Mouse (Mus musculus) embryonic facial prominence, embryonic 11.5 days (tissue): ENCODE measurements at regions not wholly inside any gene's neighbourhood (a gene's known extent, or its start where the extent isn't known, plus 50 kb on each side); places are given as distances from the start of the nearest gene placed in this dataset.

Experiments
- ATAC-seq: fragments of 200-750 bp; cut with Nextera tagmentation; replicated peaks from 2 replicates; pipeline ENCODE4 v1.8.0; 2017; ENCODE audit warnings: low read depth; ENCODE audit not compliant: insufficient number of reproducible peaks, low FRiP score, low TSS enrichment
- DNase-seq: peaks from one replicate; pipeline ENCODE4 v3.0.0-alpha.2; 2015; ENCODE audit warnings: low spot score
- H3K27ac ChIP-seq: fragments of 300-500 bp; sonication (generic); replicated peaks from 2 replicates; pipeline ENCODE4 v1.5.1; 2014; ENCODE audit warnings: mild to moderate bottlenecking, low read depth, low read length, control low read depth
- H3K27me3 ChIP-seq: fragments of 300-500 bp; sonication (generic); 2 replicates; pipeline ENCODE4 v1.6.1; 2014; ENCODE audit warnings: mild to moderate bottlenecking, low read length, moderate library complexity, mixed read lengths; ENCODE audit not compliant: control insufficient read depth, insufficient read depth
- H3K36me3 ChIP-seq: fragments of 300-500 bp; sonication (generic); replicated peaks from 2 replicates; pipeline ENCODE4 v1.6.1; 2014; ENCODE audit warnings: low read depth, mild to moderate bottlenecking, low read length, moderate library complexity, mixed read lengths; ENCODE audit not compliant: control insufficient read depth, insufficient read depth
- H3K4me1 ChIP-seq: fragments of 300-500 bp; sonication (generic); 2 replicates; pipeline ENCODE4 v1.6.1; 2014; ENCODE audit warnings: low read length, mixed read lengths; ENCODE audit not compliant: control insufficient read depth, insufficient read depth
- H3K4me2 ChIP-seq: fragments of 300-500 bp; sonication (generic); 2 replicates; pipeline ENCODE4 v1.6.1; 2014; ENCODE audit warnings: low read depth, mild to moderate bottlenecking, control low read depth, low read length, moderate library complexity
- H3K4me3 ChIP-seq: fragments of 300-500 bp; sonication (generic); 2 replicates; pipeline ENCODE4 v1.5.1; 2014; ENCODE audit warnings: low read depth, low read length, control low read depth
- H3K9ac ChIP-seq: fragments of 300-500 bp; sonication (generic); replicated peaks from 2 replicates; pipeline ENCODE4 v1.6.1; 2014; ENCODE audit warnings: mild to moderate bottlenecking, control low read depth, low read length
- H3K9me3 ChIP-seq: fragments of 300-500 bp; sonication (generic); replicated peaks from 2 replicates; pipeline ENCODE4 v1.6.1; 2016; ENCODE audit warnings: mild to moderate bottlenecking, low read length, inconsistent platforms, mixed read lengths; ENCODE audit not compliant: control insufficient read depth
- WGBS: fragments of 180-500 bp; shearing (Covaris S2); extraction: QIAGEN DNeasy Blood & Tissue Kit; methylation state at CpG from one replicate; pipeline ENCODE4 v1.1.7; 2014; 5-methylcytosine and 5-hydroxymethylcytosine counted together

GRCm38 (mm10) chr13:28606651-28607050 is 346.9 kb downstream of the Sox4 start:
- H3K27ac ChIP-seq, result no peak overlapping the region
- H3K9ac ChIP-seq, result no peak overlapping the region
- no peaks in the 10 kb centered on the region for H3K9me3 ChIP-seq
- H3K4me2 ChIP-seq, result no peak overlapping the region
- no peak for DNase-seq
- H3K4me3 ChIP-seq, result no peak overlapping the region
- ATAC-seq, result no peak
- no peaks in the 10 kb centered on the region for H3K4me1 ChIP-seq
- WGBS, result 82% methylated on average over 1 of the region's 1 CpGs
- no peaks in the 10 kb centered on the region for H3K36me3 ChIP-seq
- H3K27me3 ChIP-seq, result no peaks in the 10 kb centered on the region

- Histone ChIP-seq H3K4me3 (no peak overlapping the region), H3K4me2 (no peak overlapping the region), H3K9me3 (no peaks in the 10 kb centered on the region), H3K27me3 (no peaks in the 10 kb centered on the region), H3K36me3 (no peaks in the 10 kb centered on the region), H3K9ac (no peak overlapping the region), H3K27ac (no peak overlapping the region), H3K4me1 (no peaks in the 10 kb centered on the region)
- DNase-seq, result no peak
- ATAC-seq, result no peak
- 90% methylated on average over 1 of the region's 1 CpGs for WGBS
Measured at GRCm38 (mm10) chr13:28605833-28606232, 347.7 kb downstream of the Sox4 start.

- no peak overlapping the region for H3K9ac ChIP-seq
- WGBS, result 54% methylated on average over 6 of the region's 6 CpGs
Measured at GRCm38 (mm10) chr13:28604016-28604415, 346.7 kb downstream of the Gm11361 start.

GRCm38 (mm10) chr13:28600792-28601191 is 343.5 kb downstream of the Gm11361 start:
- no peaks in the 10 kb centered on the region for H3K4me1 ChIP-seq
- H3K9ac ChIP-seq, result no peak overlapping the region
- no peaks in the 10 kb centered on the region for H3K27me3 ChIP-seq
- WGBS, result 68% methylated on average over 5 of the region's 5 CpGs
- no peak overlapping the region for H3K4me2 ChIP-seq
- no peaks in the 10 kb centered on the region; the same call in 1 of the 2 replicates for H3K36me3 ChIP-seq
- no peak overlapping the region for H3K27ac ChIP-seq
- DNase-seq (no peak), ATAC-seq (no peak)
- no peak overlapping the region for H3K4me3 ChIP-seq
- H3K9me3 ChIP-seq, result no peaks in the 10 kb centered on the region

More at GRCm38 (mm10) chr13:28604016-28604415, 346.7 kb downstream of the Gm11361 start:
- no peaks in the 10 kb centered on the region for H3K27me3 ChIP-seq
- no peak overlapping the region for H3K4me2 ChIP-seq
- no peak for DNase-seq
- ATAC-seq, result no peak
- no peaks in the 10 kb centered on the region for H3K4me1 ChIP-seq
- no peak overlapping the region for H3K4me3 ChIP-seq
- H3K36me3 ChIP-seq, result no peaks in the 10 kb centered on the region
- H3K9me3 ChIP-seq, result no peaks in the 10 kb centered on the region
- H3K27ac ChIP-seq, result no peak overlapping the region

GRCm38 (mm10) chr13:28596367-28596766 is 339.0 kb downstream of the Gm11361 start:
- Histone ChIP-seq H3K9me3 (no peaks in the 10 kb centered on the region), H3K9ac (no peak overlapping the region), H3K4me1 (no peaks in the 10 kb centered on the region), H3K4me2 (no peak overlapping the region), H3K27ac (no peak overlapping the region), H3K36me3 (no peaks in the 10 kb centered on the region; the same call in 1 of the 2 replicates), H3K27me3 (no peaks in the 10 kb centered on the region), H3K4me3 (no peak overlapping the region)
- DNase-seq (no peak), ATAC-seq (no peak)
- WGBS, result 89% methylated on average over 2 of the region's 2 CpGs

- Histone ChIP-seq H3K9me3 (no peaks in the 10 kb centered on the region), H3K27me3 (no peaks in the 10 kb centered on the region), H3K4me2 (no peak overlapping the region), H3K36me3 (no peaks in the 10 kb centered on the region; the same call in 1 of the 2 replicates), H3K9ac (no peak overlapping the region), H3K4me3 (no peak overlapping the region), H3K27ac (no peak overlapping the region), H3K4me1 (no peaks in the 10 kb centered on the region)
- DNase-seq, result no peak
- ATAC-seq, result no peak
- WGBS, result 94% methylated on average over 1 of the region's 1 CpGs
Measured at GRCm38 (mm10) chr13:28592176-28592575, 334.8 kb downstream of the Gm11361 start.

GRCm38 (mm10) chr13:28587977-28588376 is 330.6 kb downstream of the Gm11361 start:
- Histone ChIP-seq H3K9me3 (no peaks in the 10 kb centered on the region), H3K4me1 (no peaks in the 10 kb centered on the region), H3K9ac (no peak overlapping the region), H3K4me3 (no peak overlapping the region), H3K36me3 (no peaks in the 10 kb centered on the region), H3K27me3 (no peaks in the 10 kb centered on the region), H3K27ac (no peak overlapping the region), H3K4me2 (no peak overlapping the region)
- WGBS, result 90% methylated on average over 5 of the region's 5 CpGs
- no peak for ATAC-seq
- DNase-seq, result no peak

- Histone ChIP-seq H3K27me3 (no peaks in the 10 kb centered on the region), H3K9me3 (no peaks in the 10 kb centered on the region), H3K4me2 (no peak overlapping the region), H3K4me1 (no peaks in the 10 kb centered on the region), H3K9ac (no peak overlapping the region), H3K36me3 (no peaks in the 10 kb centered on the region), H3K27ac (no peak overlapping the region), H3K4me3 (no peak overlapping the region)
- 87% methylated on average over 7 of the region's 7 CpGs for WGBS
- DNase-seq (no peak), ATAC-seq (no peak)
Measured at GRCm38 (mm10) chr13:28586693-28587092, 329.4 kb downstream of the Gm11361 start.
